Mouse (Mus musculus) lung, embryonic 15.5 days (tissue): ENCODE results near the gene Nup188. TPM values are rescaled to one million over a fixed set of nuclear protein-coding genes. Genes with fewer than 3 reads are reported as not detected.

Source experiments
- ATAC-seq: fragments of 200-750 bp; cut with Nextera tagmentation; 2 replicates; pipeline ENCODE4 v1.8.0; 2017; ENCODE audit warnings: moderate number of reproducible peaks, borderline replicate concordance; ENCODE audit not compliant: low FRiP score, low TSS enrichment; ENCODE audit errors: extremely low read depth
- H3K27ac ChIP-seq: fragments of 300-500 bp; sonication (generic); 2 replicates; pipeline ENCODE4 v1.5.1; 2015; ENCODE audit warnings: moderate library complexity, mild to moderate bottlenecking, inconsistent platforms
- H3K27me3 ChIP-seq: fragments of 300-500 bp; sonication (generic); 2 replicates; pipeline ENCODE4 v1.6.1; 2015; ENCODE audit warnings: inconsistent platforms
- H3K36me3 ChIP-seq: fragments of 300-500 bp; sonication (generic); 2 replicates; pipeline ENCODE4 v1.6.1; 2015; ENCODE audit warnings: inconsistent platforms
- H3K4me1 ChIP-seq: fragments of 300-500 bp; sonication (generic); 2 replicates; pipeline ENCODE4 v1.6.1; 2015; ENCODE audit warnings: inconsistent platforms
- H3K4me2 ChIP-seq: fragments of 300-500 bp; sonication (generic); 2 replicates; pipeline ENCODE4 v1.6.1; 2015; ENCODE audit warnings: inconsistent platforms, mild to moderate bottlenecking, moderate library complexity
- H3K4me3 ChIP-seq: fragments of 300-500 bp; sonication (generic); 2 replicates; pipeline ENCODE4 v1.5.1; 2015; ENCODE audit warnings: mild to moderate bottlenecking, inconsistent platforms
- H3K9ac ChIP-seq: fragments of 300-500 bp; sonication (generic); 2 replicates; pipeline ENCODE4 v1.6.1; 2015; ENCODE audit warnings: inconsistent platforms
- H3K9me3 ChIP-seq: fragments of 300-500 bp; sonication (generic); 2 replicates; pipeline ENCODE4 v1.6.1; 2016; ENCODE audit warnings: inconsistent platforms
- WGBS: fragments of 180-500 bp; shearing (Covaris S2); methylation state at CpG from one replicate; pipeline ENCODE4 v1.1.7; 2015; 5-methylcytosine and 5-hydroxymethylcytosine counted together
- polyA plus RNA-seq: library from polyadenylated mRNA; unstranded; fragments of >200 nt; fragmentation: Nextera tagmentation; extraction: Ambion mirVana; gene quantifications from 2 replicates; pipeline ENCODE4 v1.2.1, GENCODE M21; 2015

The Nup188 gene
- polyA plus RNA-seq, 1 experiment from 2014 or later: 28.2 TPM

GRCm38 (mm10) chr2:30342544-30342943 lies 56.3 kb downstream of the Nup188 start:
- Histone ChIP-seq H3K27me3 (no peaks in the 10 kb centered on the region), H3K9ac (no peak overlapping the region), H3K4me1 (no peaks in the 10 kb centered on the region), H3K36me3 (peaks cover 86% of the 10 kb centered on the region), H3K9me3 (no peaks in the 10 kb centered on the region), H3K4me2 (no peak overlapping the region), H3K27ac (no peak overlapping the region), H3K4me3 (no peak overlapping the region)
- no peak for ATAC-seq
- WGBS: 87% methylated on average over 7 of the region's 7 CpGs

GRCm38 (mm10) chr2:30343601-30344137 lies 57.5 kb downstream of the Nup188 start:
- Histone ChIP-seq H3K27me3 (no peaks in the 10 kb centered on the region), H3K4me3 (no peak overlapping the region), H3K4me1 (no peaks in the 10 kb centered on the region), H3K9me3 (no peaks in the 10 kb centered on the region), H3K27ac (no peak overlapping the region), H3K9ac (no peak overlapping the region), H3K4me2 (no peak overlapping the region), H3K36me3 (peaks cover 86% of the 10 kb centered on the region)
- ATAC-seq: no peak
- 57% methylated on average over 14 of the region's 14 CpGs for WGBS

- no peak overlapping the region for H3K4me3 ChIP-seq
- no peak overlapping the region for H3K27ac ChIP-seq
- H3K4me2 ChIP-seq: no peak overlapping the region
- H3K9ac ChIP-seq: no peak overlapping the region
- H3K27me3 ChIP-seq: no peaks in the 10 kb centered on the region
- H3K36me3 ChIP-seq: peaks cover 78% of the 10 kb centered on the region
- WGBS: 86% methylated on average over 7 of the region's 7 CpGs
- no peaks in the 10 kb centered on the region for H3K4me1 ChIP-seq
- no peaks in the 10 kb centered on the region for H3K9me3 ChIP-seq
- no peak for ATAC-seq
Measured at GRCm38 (mm10) chr2:30345971-30346676, 59.9 kb downstream of the Nup188 start.

GRCm38 (mm10) chr2:30349196-30349595 lies 63.0 kb downstream of the Nup188 start:
- Histone ChIP-seq H3K4me3 (no peak overlapping the region), H3K36me3 (peaks cover 56% of the 10 kb centered on the region), H3K27ac (no peak overlapping the region), H3K4me1 (no peaks in the 10 kb centered on the region), H3K27me3 (no peaks in the 10 kb centered on the region), H3K9me3 (no peaks in the 10 kb centered on the region), H3K9ac (no peak overlapping the region), H3K4me2 (no peak overlapping the region)
- ATAC-seq: no peak
- 91% methylated on average over 6 of the region's 6 CpGs for WGBS

- Histone ChIP-seq H3K4me1 (peaks cover 3% of the 10 kb centered on the region; the same call in 1 of the 2 replicates), H3K27me3 (no peaks in the 10 kb centered on the region), H3K27ac (no peak overlapping the region), H3K36me3 (peaks cover 37% of the 10 kb centered on the region), H3K9ac (no peak overlapping the region), H3K9me3 (no peaks in the 10 kb centered on the region), H3K4me2 (no peak overlapping the region), H3K4me3 (no peak overlapping the region)
- no peak for ATAC-seq
- WGBS: 54% methylated on average over 2 of the region's 2 CpGs
Measured at GRCm38 (mm10) chr2:30351149-30351548, 65.0 kb downstream of the Nup188 start.

- Histone ChIP-seq H3K27me3 (no peaks in the 10 kb centered on the region), H3K4me3 (no peak overlapping the region), H3K4me2 (no peak overlapping the region), H3K9ac (no peak overlapping the region), H3K27ac (0 out of 2 replicates have a peak overlapping the region, but pooled peaks have one; percentile 8), H3K36me3 (peaks cover 9% of the 10 kb centered on the region; the same call in 1 of the 2 replicates), H3K4me1 (peaks cover 33% of the 10 kb centered on the region), H3K9me3 (no peaks in the 10 kb centered on the region)
- no peak for ATAC-seq
- WGBS: 52% methylated on average over 4 of the region's 4 CpGs
Measured at GRCm38 (mm10) chr2:30355861-30356260, 69.7 kb downstream of the Nup188 start.

- no peak overlapping the region for H3K4me2 ChIP-seq
- H3K4me3 ChIP-seq: no peak overlapping the region
- no peak for ATAC-seq
- WGBS: 51% methylated on average over 4 of the region's 4 CpGs
- 0 out of 2 replicates have a peak overlapping the region, but pooled peaks have one; percentile 8 for H3K27ac ChIP-seq
- no peaks in the 10 kb centered on the region for H3K9me3 ChIP-seq
- H3K27me3 ChIP-seq: no peaks in the 10 kb centered on the region
- H3K36me3 ChIP-seq: peaks cover 9% of the 10 kb centered on the region; the same call in 1 of the 2 replicates
- peaks cover 33% of the 10 kb centered on the region for H3K4me1 ChIP-seq
- H3K9ac ChIP-seq: no peak overlapping the region
Measured at GRCm38 (mm10) chr2:30356266-30356665, 70.1 kb downstream of the Nup188 start.

GRCm38 (mm10) chr2:30356906-30357305 lies 70.7 kb downstream of the Nup188 start:
- Histone ChIP-seq H3K4me2 (no peak overlapping the region), H3K27ac (no peak overlapping the region), H3K4me1 (peaks cover 33% of the 10 kb centered on the region), H3K27me3 (no peaks in the 10 kb centered on the region), H3K4me3 (no peak overlapping the region), H3K9ac (no peak overlapping the region), H3K9me3 (no peaks in the 10 kb centered on the region), H3K36me3 (peaks cover 9% of the 10 kb centered on the region; the same call in 1 of the 2 replicates)
- WGBS: 53% methylated on average over 9 of the region's 9 CpGs
- no peak for ATAC-seq

- Histone ChIP-seq H3K4me3 (peak overlapping the region; percentile 66), H3K9me3 (no peaks in the 10 kb centered on the region), H3K27ac (peak overlapping the region; percentile 79), H3K4me2 (peak overlapping the region; percentile 96), H3K4me1 (peaks cover 33% of the 10 kb centered on the region), H3K36me3 (peaks cover 8% of the 10 kb centered on the region; the same call in 1 of the 2 replicates), H3K27me3 (no peaks in the 10 kb centered on the region), H3K9ac (peak overlapping the region; percentile 81; the same call in 1 of the 2 replicates)
- 45% methylated on average over 8 of the region's 8 CpGs for WGBS
- ATAC-seq: no peak
Measured at GRCm38 (mm10) chr2:30357552-30358510, 71.6 kb downstream of the Nup188 start.

GRCm38 (mm10) chr2:30358533-30359531 lies 72.6 kb downstream of the Nup188 start, which contains the start of gene Sh3glb2:
Sh3glb2 (minus strand) TSS chr2:30359337.
- peak within 1 kb of the TSS; percentile 96 for H3K4me2 ChIP-seq
- 2% methylated on average over 71 of the region's 73 CpGs for WGBS
- H3K9me3 ChIP-seq: no peaks in the 10 kb centered on the region
- peak within 1 kb of the TSS; percentile 81 for H3K9ac ChIP-seq
- H3K27ac ChIP-seq: peak within 1 kb of the TSS; percentile 79
- H3K27me3 ChIP-seq: no peaks in the 10 kb centered on the region
- H3K4me3 ChIP-seq: peak within 1 kb of the TSS; percentile 66
- H3K36me3 ChIP-seq: no peaks in the 10 kb centered on the region
- peak; percentile 66 for ATAC-seq
- peaks cover 33% of the 10 kb centered on the region for H3K4me1 ChIP-seq

- Histone ChIP-seq H3K4me1 (peaks cover 45% of the 10 kb centered on the region), H3K27me3 (no peaks in the 10 kb centered on the region), H3K9ac (no peak overlapping the region), H3K36me3 (no peaks in the 10 kb centered on the region), H3K4me2 (no peak overlapping the region), H3K9me3 (no peaks in the 10 kb centered on the region), H3K4me3 (no peak overlapping the region), H3K27ac (no peak overlapping the region)
- 53% methylated on average over 10 of the region's 10 CpGs for WGBS
- ATAC-seq: no peak
Measured at GRCm38 (mm10) chr2:30360626-30361025, 74.4 kb downstream of the Nup188 start.
